Mouse (Mus musculus): Measurements from ENCODE around the gene Mr1. TPM values are rescaled to one million over a fixed set of nuclear protein-coding genes. Genes with fewer than 3 reads are reported as not detected.
A peak's percentile ranks its signal among the peaks of the same experiment; 100 is the strongest.

Mr1 gene
- polyA plus RNA-seq, 1 experiment from 2014 or later, result 0.92 TPM

DNA sequence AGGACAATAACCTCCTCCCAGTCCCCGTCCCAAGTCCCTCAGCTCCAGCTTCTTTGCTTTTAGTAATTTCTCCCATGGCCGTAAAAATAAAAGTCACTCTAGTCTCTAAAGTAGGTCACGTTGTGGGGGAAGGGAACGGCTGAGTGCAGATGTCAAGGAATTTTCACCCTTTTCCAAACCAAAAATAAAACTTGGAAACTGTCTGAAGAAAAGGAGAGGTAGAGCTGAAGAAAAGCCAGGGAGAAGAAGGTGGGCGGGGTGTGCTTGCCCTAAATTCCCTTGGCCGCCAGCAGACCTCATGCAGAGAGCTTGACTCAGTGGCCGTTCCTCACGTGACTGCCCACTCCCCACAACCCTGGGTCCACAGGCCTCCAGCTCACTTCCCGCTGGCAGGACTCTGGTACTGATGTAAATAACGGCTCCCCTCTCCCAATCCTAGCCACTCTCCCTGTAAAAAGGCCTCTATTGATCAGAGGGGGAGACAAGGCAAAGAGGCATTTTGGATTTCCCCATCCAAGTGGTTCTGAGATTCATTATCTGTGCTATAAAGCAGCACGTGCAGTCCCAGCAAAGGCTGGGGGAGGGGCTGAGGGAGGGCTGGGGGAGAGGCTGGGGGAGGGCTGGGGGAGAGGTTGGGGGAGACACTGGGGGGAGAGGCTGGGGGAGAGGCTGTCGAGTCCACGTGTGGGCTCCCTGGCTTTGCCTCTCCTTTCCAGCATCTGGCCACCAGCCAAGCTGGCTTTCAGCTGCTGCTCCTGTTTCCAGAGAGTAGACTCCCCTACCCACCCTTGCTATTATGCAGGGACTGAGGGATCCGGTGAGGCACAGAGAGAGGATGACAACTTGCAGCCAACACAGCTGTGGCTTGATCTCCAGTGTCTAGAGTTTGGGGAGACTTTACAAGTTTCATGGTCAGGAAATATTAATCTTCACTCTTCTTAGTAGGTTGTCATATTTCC, 54.5 kb downstream of the Mr1 start:
- no peak overlapping the region for H3K4me2 ChIP-seq (ENCODE audit: low read length)
- peak; percentile 80 for ATAC-seq
- H3K4me1 ChIP-seq (replicated peaks; ENCODE audit: control insufficient read depth, insufficient read depth, low read length), result peaks cover 41% of the 10 kb centered on the region
- no peaks in the 10 kb centered on the region for H3K36me3 ChIP-seq (ENCODE audit: control insufficient read depth, insufficient read depth)
- H3K27ac ChIP-seq (ENCODE audit: low read length), result peak overlapping the region; percentile 78
- WGBS, result 14% methylated on average over 14 of the region's 14 CpGs
- H3K27me3 ChIP-seq (replicated peaks; ENCODE audit: control insufficient read depth, insufficient read depth, low read length), result no peaks in the 10 kb centered on the region
- no peaks in the 10 kb centered on the region for H3K9me3 ChIP-seq (ENCODE audit: control insufficient read depth, low read length)
- peak overlapping the region; percentile 19; the same call in 1 of the 2 replicates for H3K9ac ChIP-seq (replicated peaks; ENCODE audit: low read depth, low read length)
- H3K4me3 ChIP-seq (replicated peaks; ENCODE audit: low read length), result no peak overlapping the region

DNA sequence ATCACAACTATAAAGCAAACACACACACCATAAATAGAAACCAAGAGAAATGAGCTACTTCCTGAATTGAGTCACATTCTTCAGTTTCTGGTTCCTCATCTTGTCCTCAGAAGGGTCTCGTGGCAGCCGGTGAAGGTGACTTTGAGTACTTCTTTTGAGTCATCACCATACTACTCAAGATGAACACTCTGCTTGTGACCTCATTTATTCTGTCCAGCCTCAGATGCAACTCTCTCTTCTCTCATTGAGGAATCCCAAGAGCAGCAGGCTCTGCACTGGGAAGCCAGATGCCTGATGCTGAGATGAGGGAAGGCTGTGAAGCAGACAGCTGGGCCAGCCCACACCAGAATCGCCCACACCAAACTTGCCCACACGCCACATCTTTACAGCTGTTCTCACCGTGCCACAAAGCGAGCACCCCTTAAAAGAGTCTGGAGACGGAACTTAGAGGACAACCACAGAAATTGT, 55.2 kb downstream of the Mr1 start:
- H3K4me2 ChIP-seq (ENCODE audit: low read length), result no peak overlapping the region
- H3K27ac ChIP-seq (ENCODE audit: low read length), result no peak overlapping the region
- H3K36me3 ChIP-seq (ENCODE audit: control insufficient read depth, insufficient read depth), result no peaks in the 10 kb centered on the region
- H3K9ac ChIP-seq (replicated peaks; ENCODE audit: low read depth, low read length), result no peak overlapping the region
- no peaks in the 10 kb centered on the region for H3K27me3 ChIP-seq (replicated peaks; ENCODE audit: control insufficient read depth, insufficient read depth, low read length)
- no peaks in the 10 kb centered on the region for H3K9me3 ChIP-seq (ENCODE audit: control insufficient read depth, low read length)
- 71% methylated on average over 7 of the region's 7 CpGs for WGBS
- no peak for ATAC-seq
- no peak overlapping the region for H3K4me3 ChIP-seq (replicated peaks; ENCODE audit: low read length)
- peaks cover 42% of the 10 kb centered on the region for H3K4me1 ChIP-seq (replicated peaks; ENCODE audit: control insufficient read depth, insufficient read depth, low read length)

DNA sequence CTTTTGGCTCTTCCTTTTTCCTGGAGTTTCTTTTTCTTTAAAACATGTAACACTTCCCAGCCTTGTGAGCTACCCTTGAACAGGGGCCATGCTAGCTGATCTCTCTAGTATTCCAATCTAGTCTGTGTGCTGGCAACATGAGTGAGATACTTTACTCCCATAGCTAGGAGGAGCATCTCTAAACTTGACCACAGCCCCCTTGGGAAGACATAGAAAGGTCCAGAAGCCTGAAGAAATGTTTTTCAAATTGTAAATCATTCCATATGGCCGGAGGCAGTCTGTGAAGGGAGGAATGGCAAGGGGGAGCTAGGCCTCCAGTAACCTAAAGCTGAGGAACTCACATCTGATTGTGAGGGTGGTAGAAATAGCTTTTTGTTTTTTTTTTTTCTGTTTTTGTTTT, 55.9 kb downstream of the Mr1 start:
- Histone ChIP-seq H3K36me3 (ENCODE audit: control insufficient read depth, insufficient read depth) (no peaks in the 10 kb centered on the region), H3K4me3 (replicated peaks; ENCODE audit: low read length) (no peak overlapping the region), H3K9ac (replicated peaks; ENCODE audit: low read depth, low read length) (no peak overlapping the region), H3K4me1 (replicated peaks; ENCODE audit: control insufficient read depth, insufficient read depth, low read length) (peaks cover 46% of the 10 kb centered on the region), H3K9me3 (ENCODE audit: control insufficient read depth, low read length) (no peaks in the 10 kb centered on the region), H3K4me2 (ENCODE audit: low read length) (no peak overlapping the region), H3K27me3 (replicated peaks; ENCODE audit: control insufficient read depth, insufficient read depth, low read length) (no peaks in the 10 kb centered on the region), H3K27ac (ENCODE audit: low read length) (no peak overlapping the region)
- 92% methylated on average over 1 of the region's 1 CpGs for WGBS
- ATAC-seq, result no peak

DNA sequence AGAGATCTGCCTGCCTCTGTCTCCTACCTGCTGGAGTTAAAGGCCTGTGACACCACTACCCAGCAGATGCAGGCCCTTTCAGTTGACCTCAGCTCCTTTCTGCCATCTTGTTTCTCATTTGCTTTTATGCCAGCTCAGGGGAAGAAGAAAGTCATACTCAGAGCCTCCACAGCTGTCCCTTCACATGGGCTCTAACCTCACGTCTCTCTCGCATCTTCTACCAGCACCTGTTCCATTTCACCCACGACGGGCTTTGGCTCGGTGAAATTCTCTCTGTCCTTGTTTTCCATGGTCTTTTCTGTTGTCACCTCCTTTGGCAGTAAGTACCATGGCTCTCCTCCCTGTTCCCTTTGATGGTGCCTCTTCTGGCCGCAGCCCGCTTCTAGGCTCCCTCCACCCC, 56.3 kb downstream of the Mr1 start:
- H3K4me3 ChIP-seq (replicated peaks; ENCODE audit: low read length), result no peak overlapping the region
- no peaks in the 10 kb centered on the region for H3K9me3 ChIP-seq (ENCODE audit: control insufficient read depth, low read length)
- H3K27me3 ChIP-seq (replicated peaks; ENCODE audit: control insufficient read depth, insufficient read depth, low read length), result no peaks in the 10 kb centered on the region
- 91% methylated on average over 7 of the region's 7 CpGs for WGBS
- H3K36me3 ChIP-seq (ENCODE audit: control insufficient read depth, insufficient read depth), result no peaks in the 10 kb centered on the region
- no peak overlapping the region for H3K4me2 ChIP-seq (ENCODE audit: low read length)
- H3K4me1 ChIP-seq (replicated peaks; ENCODE audit: control insufficient read depth, insufficient read depth, low read length), result peaks cover 48% of the 10 kb centered on the region
- H3K27ac ChIP-seq (ENCODE audit: low read length), result no peak overlapping the region
- H3K9ac ChIP-seq (replicated peaks; ENCODE audit: low read depth, low read length), result no peak overlapping the region
- ATAC-seq, result no peak

DNA sequence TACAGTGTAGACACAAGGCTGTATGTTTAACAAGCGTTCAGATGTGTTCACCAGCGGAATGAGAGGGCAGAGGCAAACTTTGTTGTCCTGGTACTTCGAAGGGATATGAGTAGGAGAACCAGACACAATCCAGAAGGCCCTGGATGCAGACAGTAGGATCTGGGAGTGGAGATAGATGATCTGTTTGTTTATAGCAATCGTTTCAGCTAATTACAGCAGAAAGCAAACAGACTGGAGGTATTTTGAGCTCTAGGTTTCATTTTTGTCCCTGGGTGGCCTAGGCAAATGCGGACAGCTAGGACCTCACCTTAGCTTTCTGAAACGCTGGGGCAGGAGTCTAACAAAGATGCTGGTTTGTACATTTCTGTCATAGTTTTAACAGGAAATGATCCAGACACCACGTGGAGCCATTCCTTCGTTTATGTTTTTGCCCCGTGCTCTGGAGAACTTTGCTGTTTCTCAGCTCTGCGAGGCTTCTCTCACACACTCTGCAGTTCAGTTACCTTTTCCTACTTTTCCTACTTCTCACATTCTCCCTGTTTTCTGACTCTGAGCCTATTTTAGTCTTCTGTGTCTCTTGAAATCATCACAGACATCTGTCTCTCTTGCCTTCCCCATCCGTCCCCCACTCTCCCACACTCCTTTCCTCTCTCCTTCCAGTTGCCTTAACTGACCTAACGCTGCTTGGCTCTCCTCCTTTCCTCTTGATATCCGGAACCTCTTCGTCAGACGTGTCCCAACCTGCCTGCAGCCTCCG, 57.6 kb downstream of the Mr1 start:
- 77% methylated on average over 16 of the region's 16 CpGs for WGBS
- no peak for ATAC-seq

DNA sequence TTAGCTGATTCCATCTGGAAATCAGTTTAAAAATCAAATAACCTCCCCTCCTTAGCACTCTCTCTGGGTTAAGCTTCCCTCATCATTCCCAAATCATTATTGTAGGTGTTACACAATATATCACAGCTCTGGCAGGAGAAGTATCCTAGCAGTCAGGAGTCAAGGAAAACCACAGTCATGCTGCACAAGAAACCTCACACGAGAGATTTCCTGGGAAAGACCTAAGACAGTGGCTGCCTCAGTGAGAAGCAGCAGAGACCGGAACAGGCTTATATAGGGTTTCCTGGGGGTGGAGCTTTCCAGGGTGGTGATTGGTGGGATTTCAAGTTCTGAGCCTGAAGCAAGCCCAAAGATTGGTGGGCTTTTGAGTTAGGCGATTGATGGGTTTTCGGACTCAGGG, 58.6 kb downstream of the Mr1 start:
- no peaks in the 10 kb centered on the region for H3K9me3 ChIP-seq (ENCODE audit: control insufficient read depth, low read length)
- H3K27me3 ChIP-seq (replicated peaks; ENCODE audit: control insufficient read depth, insufficient read depth, low read length), result no peaks in the 10 kb centered on the region
- H3K36me3 ChIP-seq (ENCODE audit: control insufficient read depth, insufficient read depth), result no peaks in the 10 kb centered on the region
- no peak for ATAC-seq
- peaks cover 51% of the 10 kb centered on the region for H3K4me1 ChIP-seq (replicated peaks; ENCODE audit: control insufficient read depth, insufficient read depth, low read length)
- 91% methylated on average over 4 of the region's 4 CpGs for WGBS
- H3K9ac ChIP-seq (replicated peaks; ENCODE audit: low read depth, low read length), result no peak overlapping the region
- no peak overlapping the region for H3K4me2 ChIP-seq (ENCODE audit: low read length)
- no peak overlapping the region for H3K4me3 ChIP-seq (replicated peaks; ENCODE audit: low read length)
- no peak overlapping the region for H3K27ac ChIP-seq (ENCODE audit: low read length)

More for the DNA sequence above, 57.6 kb downstream of the Mr1 start:
- peaks cover 55% of the 10 kb centered on the region for H3K4me1 ChIP-seq (replicated peaks; ENCODE audit: control insufficient read depth, insufficient read depth, low read length)
- H3K4me2 ChIP-seq (ENCODE audit: low read length), result no peak overlapping the region
- H3K4me3 ChIP-seq (replicated peaks; ENCODE audit: low read length), result no peak overlapping the region
- no peaks in the 10 kb centered on the region for H3K9me3 ChIP-seq (ENCODE audit: control insufficient read depth, low read length)
- H3K9ac ChIP-seq (replicated peaks; ENCODE audit: low read depth, low read length), result no peak overlapping the region
- no peaks in the 10 kb centered on the region for H3K27me3 ChIP-seq (replicated peaks; ENCODE audit: control insufficient read depth, insufficient read depth, low read length)
- H3K27ac ChIP-seq (ENCODE audit: low read length), result no peak overlapping the region
- no peaks in the 10 kb centered on the region for H3K36me3 ChIP-seq (ENCODE audit: control insufficient read depth, insufficient read depth)

DNA sequence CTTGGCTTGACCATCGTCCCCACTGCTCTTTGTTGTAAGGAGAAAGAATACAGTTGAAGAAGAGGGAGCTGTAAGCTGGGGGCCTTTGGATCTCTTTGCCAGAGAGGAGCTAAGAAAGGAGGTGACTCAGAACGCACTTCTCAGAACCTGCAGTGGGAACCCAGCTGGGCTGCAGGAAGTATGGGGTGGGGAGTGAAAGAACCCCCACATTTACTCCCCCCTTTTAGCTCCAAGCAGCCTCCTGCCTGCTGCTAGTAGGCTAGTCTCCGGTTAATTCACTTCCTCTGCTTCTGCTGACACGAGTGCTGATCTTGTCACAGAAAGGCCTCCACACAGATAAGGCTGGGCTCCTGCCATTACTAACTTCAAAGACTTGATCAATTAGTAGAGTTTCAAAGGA, 59.7 kb downstream of the Mr1 start:
- 0 out of 2 replicates have a peak overlapping the region, but pooled peaks have one; percentile 4 for H3K9ac ChIP-seq (replicated peaks; ENCODE audit: low read depth, low read length)
- H3K4me1 ChIP-seq (replicated peaks; ENCODE audit: control insufficient read depth, insufficient read depth, low read length), result peaks cover 51% of the 10 kb centered on the region
- H3K4me3 ChIP-seq (replicated peaks; ENCODE audit: low read length), result no peak overlapping the region
- ATAC-seq, result no peak
- no peaks in the 10 kb centered on the region for H3K36me3 ChIP-seq (ENCODE audit: control insufficient read depth, insufficient read depth)
- no peaks in the 10 kb centered on the region for H3K9me3 ChIP-seq (ENCODE audit: control insufficient read depth, low read length)
- no peak overlapping the region for H3K4me2 ChIP-seq (ENCODE audit: low read length)
- WGBS, result 9% methylated on average over 4 of the region's 4 CpGs
- peak overlapping the region; percentile 62; the same call in 1 of the 2 replicates for H3K27ac ChIP-seq (ENCODE audit: low read length)
- H3K27me3 ChIP-seq (replicated peaks; ENCODE audit: control insufficient read depth, insufficient read depth, low read length), result no peaks in the 10 kb centered on the region

DNA sequence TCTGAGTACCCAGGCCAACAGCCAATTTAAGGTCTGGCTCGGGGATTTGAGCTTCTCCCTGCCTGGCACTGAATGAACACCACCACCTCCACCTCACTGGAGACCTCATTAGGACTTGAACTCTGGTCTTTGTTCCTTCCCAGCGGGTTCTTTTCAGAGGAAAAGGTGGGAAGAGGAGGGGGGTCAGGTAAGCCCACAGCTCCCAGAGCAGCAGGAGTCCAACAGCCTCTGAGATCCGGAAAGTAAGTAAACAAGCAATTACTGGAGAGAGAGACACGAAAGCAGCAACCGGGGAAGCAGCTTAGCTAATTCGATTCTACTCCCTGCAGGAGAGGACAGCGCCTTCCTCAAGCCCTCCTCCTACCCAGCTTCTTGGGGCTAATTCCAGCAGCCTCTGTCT, 60.2 kb downstream of the Mr1 start:
- Histone ChIP-seq H3K4me1 (replicated peaks; ENCODE audit: control insufficient read depth, insufficient read depth, low read length) (peaks cover 48% of the 10 kb centered on the region), H3K9me3 (ENCODE audit: control insufficient read depth, low read length) (no peaks in the 10 kb centered on the region), H3K27ac (ENCODE audit: low read length) (peak overlapping the region; percentile 62; the same call in 1 of the 2 replicates), H3K4me2 (ENCODE audit: low read length) (no peak overlapping the region), H3K9ac (replicated peaks; ENCODE audit: low read depth, low read length) (no peak overlapping the region; the same call in 1 of the 2 replicates), H3K27me3 (replicated peaks; ENCODE audit: control insufficient read depth, insufficient read depth, low read length) (no peaks in the 10 kb centered on the region), H3K4me3 (replicated peaks; ENCODE audit: low read length) (no peak overlapping the region), H3K36me3 (ENCODE audit: control insufficient read depth, insufficient read depth) (no peaks in the 10 kb centered on the region)
- no peak for ATAC-seq
- 5% methylated on average over 7 of the region's 7 CpGs for WGBS

DNA sequence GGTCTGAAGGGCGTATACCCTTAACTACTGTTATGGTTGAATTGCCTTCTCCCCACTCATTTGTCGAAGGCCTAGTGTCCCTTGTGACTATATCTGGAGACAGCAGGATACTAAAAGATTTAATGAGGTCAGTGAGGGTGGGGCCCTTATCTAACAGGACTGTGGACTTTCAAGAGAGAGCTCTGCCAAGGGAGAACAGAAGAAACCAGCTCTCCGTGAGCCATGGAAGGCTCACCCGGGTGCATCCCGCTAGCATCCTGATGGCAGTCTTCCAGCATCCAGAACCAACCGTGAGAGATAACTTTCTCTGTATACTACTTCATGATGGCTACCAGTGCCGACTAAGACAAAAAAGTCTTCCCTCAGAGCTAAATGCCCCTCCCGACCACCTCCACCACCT, 61.8 kb downstream of the Mr1 start:
- no peak for ATAC-seq
- Histone ChIP-seq H3K27ac (ENCODE audit: low read length) (no peak overlapping the region), H3K9ac (replicated peaks; ENCODE audit: low read depth, low read length) (no peak overlapping the region), H3K9me3 (ENCODE audit: control insufficient read depth, low read length) (no peaks in the 10 kb centered on the region), H3K4me3 (replicated peaks; ENCODE audit: low read length) (no peak overlapping the region), H3K36me3 (ENCODE audit: control insufficient read depth, insufficient read depth) (no peaks in the 10 kb centered on the region), H3K4me1 (replicated peaks; ENCODE audit: control insufficient read depth, insufficient read depth, low read length) (peaks cover 48% of the 10 kb centered on the region), H3K4me2 (ENCODE audit: low read length) (no peak overlapping the region), H3K27me3 (replicated peaks; ENCODE audit: control insufficient read depth, insufficient read depth, low read length) (no peaks in the 10 kb centered on the region)
- 33% methylated on average over 8 of the region's 8 CpGs for WGBS
